Mouse (Mus musculus): ENCODE measurements around the gene Pi16. TPM values are rescaled to one million over a fixed set of nuclear protein-coding genes. Genes with fewer than 3 reads are reported as not detected.

Pi16 gene
- polyA plus RNA-seq, 1 experiment: not detected

DNA sequence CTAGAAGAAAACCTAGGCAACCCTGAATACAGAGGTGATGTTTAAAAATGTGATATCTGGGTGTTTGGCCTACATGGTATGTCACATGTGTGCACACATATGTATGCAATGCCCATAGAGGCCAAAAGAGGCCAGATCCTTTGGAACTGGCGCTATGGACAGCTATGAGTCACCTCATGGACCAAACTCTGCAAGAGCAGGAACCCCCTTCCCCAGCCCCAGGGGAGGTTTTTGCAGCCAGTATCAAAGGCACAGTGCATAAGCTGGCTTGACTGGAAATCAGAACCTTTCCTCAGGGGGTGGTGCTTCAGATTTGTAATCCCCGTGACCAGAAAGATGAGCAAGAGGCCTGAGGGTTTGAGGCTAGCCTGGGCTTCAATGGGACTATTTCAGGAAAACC lies 5.4 kb upstream of the Pi16 start:
- WGBS: 94% methylated on average over 2 of the region's 2 CpGs
- Histone ChIP-seq H3K27ac (ENCODE audit: insufficient read depth, low read depth, low read length) (no peak overlapping the region), H3K4me1 (ENCODE audit: control insufficient read depth, insufficient read depth, low read length) (peaks cover 2% of the 10 kb centered on the region; the same call in 1 of the 2 replicates), H3K4me3 (ENCODE audit: insufficient read depth, low read depth, low read length) (no peak overlapping the region)
- TF ChIP-seq CTCF (IDR thresholded peaks at IDR 0.05; ENCODE audit: insufficient read depth, low read depth, low read length): no peak
- TF ChIP-seq POLR2A (IDR thresholded peaks at IDR 0.05; ENCODE audit: insufficient read depth, low read depth, low read length): no peak

DNA sequence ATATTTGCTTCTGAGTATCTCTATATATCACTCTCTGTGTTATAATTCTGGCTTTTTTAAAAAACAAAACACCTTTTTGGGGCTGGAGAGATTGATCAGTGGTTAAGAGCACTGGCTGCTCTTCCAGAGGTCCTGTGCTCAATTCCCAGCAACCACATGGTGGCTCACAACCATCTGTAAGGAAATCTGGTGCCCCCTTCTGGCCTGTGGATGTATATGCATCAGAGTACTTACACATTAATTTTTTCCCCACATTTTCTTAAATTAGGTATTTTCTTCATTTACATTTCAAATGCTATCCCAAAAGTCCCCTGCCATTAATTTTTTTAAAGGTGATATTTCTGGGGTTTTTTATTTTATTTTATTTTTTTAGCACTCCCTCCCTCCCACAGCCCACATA lies 4.2 kb upstream of the Pi16 start:
- TF ChIP-seq CTCF (IDR thresholded peaks at IDR 0.05; ENCODE audit: insufficient read depth, low read depth, low read length): no peak
- peaks cover 2% of the 10 kb centered on the region; the same call in 1 of the 2 replicates for H3K4me1 ChIP-seq (ENCODE audit: control insufficient read depth, insufficient read depth, low read length)
- H3K4me3 ChIP-seq (ENCODE audit: insufficient read depth, low read depth, low read length): no peak overlapping the region
- H3K27ac ChIP-seq (ENCODE audit: insufficient read depth, low read depth, low read length): no peak overlapping the region

GRCm38 (mm10) chr17:29315672-29316465 lies 1.6 kb upstream of the Pi16 start:
- Histone ChIP-seq H3K4me3 (ENCODE audit: insufficient read depth, low read depth, low read length) (no peak overlapping the region), H3K4me1 (ENCODE audit: control insufficient read depth, insufficient read depth, low read length) (peaks cover 2% of the 10 kb centered on the region; the same call in 1 of the 2 replicates), H3K27ac (ENCODE audit: insufficient read depth, low read depth, low read length) (no peak overlapping the region)
- WGBS: 69% methylated on average over 9 of the region's 9 CpGs
- TF ChIP-seq CTCF (IDR thresholded peaks at IDR 0.05; ENCODE audit: insufficient read depth, low read depth, low read length) (no peak), POLR2A (IDR thresholded peaks at IDR 0.05; ENCODE audit: insufficient read depth, low read depth, low read length) (no peak)

DNA sequence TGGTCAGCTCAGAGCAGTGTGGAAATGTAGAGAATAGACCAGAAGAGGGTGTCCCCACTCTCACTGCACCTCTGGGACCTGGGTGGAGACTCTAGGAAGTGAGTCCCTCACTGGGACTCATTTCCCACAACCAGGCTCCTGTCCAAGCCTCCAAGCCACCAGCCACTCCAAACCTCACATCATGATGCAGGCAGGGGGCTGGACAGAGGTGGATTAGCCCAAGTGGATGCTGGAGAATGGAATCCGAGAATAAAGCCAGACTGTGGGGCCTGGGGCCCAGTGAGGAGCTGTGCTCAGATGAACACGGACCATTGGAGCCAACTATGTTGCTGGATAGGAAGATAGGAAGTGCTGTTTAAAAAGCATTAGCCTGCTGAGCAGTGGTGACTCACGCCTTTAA lies 589 bp upstream of the Pi16 start:
- TF ChIP-seq CTCF (IDR thresholded peaks at IDR 0.05; ENCODE audit: insufficient read depth, low read depth, low read length) (no peak), POLR2A (IDR thresholded peaks at IDR 0.05; ENCODE audit: insufficient read depth, low read depth, low read length) (no peak)
- H3K4me3 ChIP-seq (ENCODE audit: insufficient read depth, low read depth, low read length): no peak overlapping the region
- H3K27ac ChIP-seq (ENCODE audit: insufficient read depth, low read depth, low read length): no peak overlapping the region
- H3K4me1 ChIP-seq (ENCODE audit: control insufficient read depth, insufficient read depth, low read length): peaks cover 2% of the 10 kb centered on the region; the same call in 1 of the 2 replicates
- 82% methylated on average over 3 of the region's 3 CpGs for WGBS

DNA sequence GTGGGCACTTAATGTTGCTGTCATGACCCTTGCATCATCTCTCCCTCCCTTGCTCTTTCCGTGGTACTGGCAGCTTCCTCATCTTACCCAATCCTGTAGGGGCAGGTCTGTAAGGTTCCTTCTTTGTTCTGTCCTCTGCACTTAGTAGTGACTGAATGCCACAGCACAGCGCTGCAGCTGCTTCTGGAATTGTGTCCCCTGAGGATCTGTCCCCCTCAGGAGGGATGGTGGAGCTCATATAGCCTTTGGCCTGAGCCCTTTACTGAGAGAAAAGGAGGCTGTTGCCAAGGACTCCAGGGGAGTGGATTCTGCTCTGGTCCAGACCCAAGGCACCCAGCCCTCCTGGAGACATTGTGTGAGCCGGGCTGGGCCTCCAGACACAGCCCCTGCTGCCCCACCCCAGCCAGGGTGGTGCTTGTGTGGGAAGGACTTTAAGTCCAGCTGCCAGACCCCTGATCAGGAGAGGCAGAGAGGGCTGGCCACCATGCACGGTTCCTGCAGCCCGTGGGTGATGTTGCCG lies 1.3 kb downstream of the Pi16 start:
- H3K4me3 ChIP-seq (ENCODE audit: insufficient read depth, low read depth, low read length): no peak overlapping the region
- H3K27ac ChIP-seq (ENCODE audit: insufficient read depth, low read depth, low read length): no peak overlapping the region
- TF ChIP-seq CTCF (IDR thresholded peaks at IDR 0.05; ENCODE audit: insufficient read depth, low read depth, low read length): no peak
- TF ChIP-seq POLR2A (IDR thresholded peaks at IDR 0.05; ENCODE audit: insufficient read depth, low read depth, low read length): no peak
- WGBS: 78% methylated on average over 6 of the region's 6 CpGs
- H3K4me1 ChIP-seq (ENCODE audit: control insufficient read depth, insufficient read depth, low read length): peaks cover 2% of the 10 kb centered on the region; the same call in 1 of the 2 replicates

DNA sequence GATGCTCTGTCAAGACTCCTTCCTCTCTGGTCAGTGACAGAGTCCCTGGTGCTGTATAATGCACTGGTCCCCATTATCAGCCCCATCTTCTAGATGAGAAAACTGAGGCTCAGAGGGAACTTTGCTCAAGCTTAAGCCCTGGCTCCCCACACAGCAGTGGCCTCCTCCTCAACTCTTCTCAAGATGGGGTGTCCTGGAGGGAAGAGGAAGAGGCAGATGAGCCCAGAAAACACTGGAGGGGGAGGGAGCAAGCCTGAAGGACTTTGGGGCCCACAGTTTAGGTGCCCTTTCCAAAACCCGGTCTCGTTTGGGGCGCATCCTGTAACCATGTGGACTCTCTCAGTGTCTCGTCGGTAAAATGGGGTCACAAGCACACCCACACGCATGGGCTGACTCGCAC lies 2.0 kb downstream of the Pi16 start:
- Histone ChIP-seq H3K4me3 (ENCODE audit: insufficient read depth, low read depth, low read length) (no peak overlapping the region), H3K27ac (ENCODE audit: insufficient read depth, low read depth, low read length) (no peak overlapping the region), H3K4me1 (ENCODE audit: control insufficient read depth, insufficient read depth, low read length) (peaks cover 2% of the 10 kb centered on the region; the same call in 1 of the 2 replicates)
- TF ChIP-seq CTCF (IDR thresholded peaks at IDR 0.05; ENCODE audit: insufficient read depth, low read depth, low read length): no peak
- TF ChIP-seq POLR2A (IDR thresholded peaks at IDR 0.05; ENCODE audit: insufficient read depth, low read depth, low read length): no peak
- WGBS: 92% methylated on average over 7 of the region's 7 CpGs

DNA sequence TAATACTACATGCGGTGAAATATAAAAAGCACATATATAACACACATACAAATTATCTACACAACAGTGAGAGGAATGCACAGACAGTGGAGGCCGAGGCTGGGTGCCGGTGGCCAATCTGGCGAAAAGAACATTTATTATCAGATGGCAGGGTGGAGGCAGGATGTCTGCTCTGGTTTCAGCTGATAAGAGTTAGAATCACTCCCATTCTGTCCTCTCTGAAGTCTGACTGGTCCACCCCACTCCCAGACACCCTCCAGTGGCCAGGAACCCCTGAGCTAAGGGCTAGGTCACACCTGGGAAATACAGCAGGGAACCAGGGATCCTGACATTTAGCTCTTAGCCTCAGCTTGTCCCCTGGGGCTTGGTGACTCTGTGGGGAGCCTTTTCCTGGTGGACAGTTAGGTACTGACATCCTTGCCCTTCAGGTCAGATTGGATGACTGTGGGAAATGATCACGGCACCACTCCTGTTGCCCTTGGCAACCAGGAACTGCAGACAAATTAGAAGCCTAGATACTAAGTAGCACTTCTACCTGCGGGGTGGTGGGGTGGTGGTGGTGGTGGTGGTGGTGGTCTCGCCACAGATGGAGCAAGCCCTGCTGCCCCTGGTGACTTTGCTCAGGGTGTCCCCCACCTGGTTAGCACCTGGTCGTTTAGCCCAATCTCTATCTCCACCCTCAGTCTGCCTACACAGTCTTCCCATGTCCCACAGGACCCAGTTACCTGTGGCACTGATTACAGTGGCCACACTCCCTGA lies 2.6 kb downstream of the Pi16 start:
- WGBS: 84% methylated on average over 8 of the region's 8 CpGs
- TF ChIP-seq POLR2A (IDR thresholded peaks at IDR 0.05; ENCODE audit: insufficient read depth, low read depth, low read length) (no peak), CTCF (IDR thresholded peaks at IDR 0.05; ENCODE audit: insufficient read depth, low read depth, low read length) (no peak)
- H3K4me1 ChIP-seq (ENCODE audit: control insufficient read depth, insufficient read depth, low read length): peaks cover 2% of the 10 kb centered on the region; the same call in 1 of the 2 replicates
- H3K27ac ChIP-seq (ENCODE audit: insufficient read depth, low read depth, low read length): no peak overlapping the region
- H3K4me3 ChIP-seq (ENCODE audit: insufficient read depth, low read depth, low read length): no peak overlapping the region

DNA sequence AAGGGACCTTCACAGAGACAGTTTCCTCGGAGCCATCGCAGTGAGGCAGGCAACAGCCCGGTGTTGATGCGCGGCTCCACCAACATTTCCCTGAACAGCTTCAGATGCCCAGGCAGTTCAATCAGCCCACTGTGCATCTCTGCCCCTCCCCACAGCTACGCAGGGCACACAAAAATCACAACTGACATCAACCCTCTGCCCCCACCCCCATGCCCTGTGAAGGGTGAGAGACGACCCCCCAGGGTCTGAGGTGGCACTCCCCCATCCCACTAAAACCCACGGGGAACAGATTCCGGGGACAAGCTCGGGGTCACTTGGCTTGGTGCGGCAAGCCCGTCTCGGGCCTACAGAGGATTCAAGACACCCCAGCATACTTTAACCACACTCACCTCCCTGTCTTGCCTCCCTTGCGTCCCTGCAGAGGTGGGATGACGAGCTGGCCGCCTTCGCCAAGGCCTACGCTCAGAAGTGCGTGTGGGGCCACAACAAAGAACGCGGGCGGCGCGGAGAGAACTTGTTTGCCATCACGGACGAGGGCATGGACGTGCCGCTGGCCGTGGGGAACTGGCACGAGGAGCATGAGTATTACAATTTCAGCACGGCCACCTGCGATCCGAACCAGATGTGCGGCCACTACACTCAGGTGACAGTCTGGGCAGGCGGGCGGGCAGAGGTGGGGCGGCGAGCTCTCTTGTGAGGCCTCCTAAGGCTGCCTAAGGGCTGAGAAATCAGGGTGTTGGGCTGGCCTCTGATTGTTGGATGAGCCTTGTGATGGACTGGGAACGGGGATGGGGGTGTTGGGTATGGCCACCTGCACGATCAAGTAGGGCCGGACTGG lies 4.5 kb downstream of the Pi16 start:
- WGBS: 69% methylated on average over 41 of the region's 41 CpGs
- no peak for TF ChIP-seq CTCF (IDR thresholded peaks at IDR 0.05; ENCODE audit: insufficient read depth, low read depth, low read length)
- no peak overlapping the region for H3K27ac ChIP-seq (ENCODE audit: insufficient read depth, low read depth, low read length)
- H3K4me1 ChIP-seq (ENCODE audit: control insufficient read depth, insufficient read depth, low read length): peaks cover 10% of the 10 kb centered on the region
- no peak overlapping the region for H3K4me3 ChIP-seq (ENCODE audit: insufficient read depth, low read depth, low read length)
